Mouse (Mus musculus): ENCODE measurements around the gene Hps1.

Gene Hps1

DNA sequence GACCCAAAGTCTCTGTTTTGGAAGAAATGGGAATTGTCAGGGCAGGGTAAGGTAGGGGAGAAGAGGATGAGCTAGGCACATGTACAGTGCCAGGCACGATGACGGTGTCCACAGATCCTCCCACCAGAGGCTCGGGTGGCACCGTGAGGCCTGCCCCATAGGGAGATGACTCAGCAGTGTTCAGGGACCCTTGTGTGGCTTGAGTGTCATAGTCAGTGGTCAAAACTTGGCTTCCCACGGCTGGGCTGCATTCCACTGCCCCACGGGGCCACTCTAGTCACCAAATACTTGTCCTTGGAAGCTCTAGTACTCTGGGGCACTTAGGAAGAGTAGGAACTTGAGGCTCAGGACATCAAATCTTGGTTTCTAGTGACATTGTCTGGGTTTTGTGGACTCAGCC lies 23.1 kb downstream of the Hps1 start:
- in situ Hi-C loops (cut with MboI, MseI): no loop called here

DNA sequence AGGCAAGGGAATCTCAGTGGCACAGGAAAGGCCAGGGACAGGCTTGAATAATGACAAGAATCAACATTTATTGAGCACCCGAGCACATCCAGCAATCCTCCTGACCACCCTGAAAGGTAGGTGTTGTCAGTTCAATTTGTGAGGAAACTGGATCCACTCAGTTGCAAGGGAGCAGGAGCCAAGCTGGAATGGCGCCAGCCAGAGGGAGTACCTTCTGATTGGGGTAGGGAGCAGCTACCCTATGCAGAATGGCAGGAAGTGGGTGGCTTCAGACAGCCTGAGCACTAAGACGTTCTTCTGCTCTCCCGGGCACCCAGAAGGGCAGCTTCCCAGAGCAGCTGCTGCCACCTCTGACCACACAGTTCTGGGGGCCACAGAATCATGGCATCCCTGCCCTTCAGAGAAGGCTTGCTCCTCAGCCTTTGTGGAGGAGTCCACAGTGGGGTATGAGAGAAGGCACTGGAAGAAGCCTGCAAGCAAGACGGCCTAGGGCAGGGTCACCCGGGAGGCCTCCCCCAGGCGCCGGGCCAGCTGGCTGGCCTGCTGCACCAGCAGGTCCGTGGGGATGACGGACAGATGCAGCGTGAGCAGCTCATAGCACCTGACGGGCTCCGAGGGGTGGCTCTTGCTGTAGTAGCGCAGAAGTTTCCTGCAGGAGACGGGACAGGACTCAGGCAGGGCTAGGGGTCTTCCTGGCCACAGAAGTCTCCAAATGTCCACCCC lies 24.5 kb downstream of the Hps1 start:
- in situ Hi-C loops (cut with MboI, MseI): no loop called here

DNA sequence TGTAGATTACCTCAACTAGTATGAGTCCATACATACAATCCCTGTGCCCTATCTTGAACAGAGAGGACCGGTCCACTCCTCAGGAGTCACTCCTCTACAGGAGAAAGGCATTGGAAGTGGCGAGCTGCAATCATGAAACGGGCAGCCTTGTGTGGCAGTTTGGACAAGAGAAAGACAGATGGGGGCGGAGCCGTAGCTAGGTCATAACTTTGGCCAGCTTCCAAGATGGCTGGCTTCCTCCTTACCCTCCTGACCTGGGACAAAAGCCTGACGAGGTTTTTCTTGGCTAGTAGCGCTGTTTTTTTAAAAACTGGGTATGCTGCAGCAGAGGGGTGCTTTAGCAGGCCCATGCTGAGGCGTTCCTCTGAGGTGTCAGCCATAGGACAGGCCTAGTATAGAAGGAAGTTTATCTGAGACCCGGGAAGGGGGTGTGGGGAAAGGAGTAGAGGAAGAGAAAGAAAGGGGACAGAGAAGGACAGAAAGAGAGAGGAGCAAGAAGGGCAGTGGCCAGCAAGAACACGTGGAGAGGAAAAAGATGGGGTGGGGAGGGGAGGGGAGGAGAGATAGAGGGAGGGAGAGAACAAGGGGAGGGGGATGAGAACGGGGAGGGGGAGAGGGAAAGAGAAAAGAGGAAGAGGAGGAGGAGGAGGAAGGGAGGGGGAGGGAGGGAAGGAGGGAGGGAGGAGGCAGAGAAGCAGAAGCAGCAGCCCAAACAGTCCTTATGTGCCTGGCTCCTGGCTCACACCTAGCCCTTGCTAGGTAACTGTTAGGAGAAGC lies 26.4 kb downstream of the Hps1 start:
- in situ Hi-C loops (cut with MboI, MseI): no loop called here

GRCm38 (mm10) chr19:42752363-42752931 lies 27.3 kb downstream of the Hps1 start, which contains the start of gene Pyroxd2:
TSS of gene Pyroxd2 (minus strand) at chr19:42752775.
- in situ Hi-C loops (cut with MboI, MseI): no loop called here

DNA sequence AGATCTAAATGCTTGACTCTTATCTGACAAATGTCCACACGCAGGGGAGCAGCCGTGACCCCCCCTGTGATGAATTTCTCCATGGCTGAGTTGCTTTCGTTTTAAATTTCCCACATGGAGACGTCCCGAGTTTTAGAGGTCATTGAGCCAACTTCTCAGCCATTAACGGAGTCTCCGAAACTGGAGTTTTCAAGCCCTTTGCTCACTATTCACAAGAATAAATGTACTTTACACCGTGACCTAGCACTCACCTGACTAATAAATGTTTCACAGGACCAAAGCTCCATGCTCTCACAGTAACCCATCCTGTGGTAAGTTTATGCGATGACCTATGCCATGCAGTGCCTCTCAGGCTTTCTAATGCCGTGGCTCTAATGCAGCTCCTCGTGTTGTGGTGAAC lies 29.6 kb downstream of the Hps1 start:
- in situ Hi-C loops (cut with MboI, MseI): no loop called here

- in situ Hi-C loops (cut with MboI, MseI): no loop called here
Observed at GRCm38 (mm10) chr19:42746702-42747101, 33.1 kb downstream of the Hps1 start.

DNA sequence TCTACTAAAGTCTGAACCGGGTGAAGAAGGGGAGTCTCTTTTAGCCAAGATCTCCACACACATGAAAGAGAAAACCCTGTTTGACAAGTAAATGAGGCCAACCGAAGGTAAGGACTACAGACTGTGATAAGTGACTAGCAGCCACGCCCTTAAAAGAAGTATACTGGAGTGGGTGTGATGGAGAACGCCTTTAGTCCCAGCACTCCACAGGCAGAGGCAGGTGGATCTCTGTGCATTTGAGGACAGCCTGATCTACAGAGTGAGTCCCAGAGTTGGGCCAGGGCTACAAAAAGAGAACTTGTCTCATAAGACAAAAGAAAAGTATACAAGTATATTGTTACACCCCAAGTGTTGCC lies 33.9 kb downstream of the Hps1 start:
- in situ Hi-C loops (cut with MboI, MseI): no loop called here

DNA sequence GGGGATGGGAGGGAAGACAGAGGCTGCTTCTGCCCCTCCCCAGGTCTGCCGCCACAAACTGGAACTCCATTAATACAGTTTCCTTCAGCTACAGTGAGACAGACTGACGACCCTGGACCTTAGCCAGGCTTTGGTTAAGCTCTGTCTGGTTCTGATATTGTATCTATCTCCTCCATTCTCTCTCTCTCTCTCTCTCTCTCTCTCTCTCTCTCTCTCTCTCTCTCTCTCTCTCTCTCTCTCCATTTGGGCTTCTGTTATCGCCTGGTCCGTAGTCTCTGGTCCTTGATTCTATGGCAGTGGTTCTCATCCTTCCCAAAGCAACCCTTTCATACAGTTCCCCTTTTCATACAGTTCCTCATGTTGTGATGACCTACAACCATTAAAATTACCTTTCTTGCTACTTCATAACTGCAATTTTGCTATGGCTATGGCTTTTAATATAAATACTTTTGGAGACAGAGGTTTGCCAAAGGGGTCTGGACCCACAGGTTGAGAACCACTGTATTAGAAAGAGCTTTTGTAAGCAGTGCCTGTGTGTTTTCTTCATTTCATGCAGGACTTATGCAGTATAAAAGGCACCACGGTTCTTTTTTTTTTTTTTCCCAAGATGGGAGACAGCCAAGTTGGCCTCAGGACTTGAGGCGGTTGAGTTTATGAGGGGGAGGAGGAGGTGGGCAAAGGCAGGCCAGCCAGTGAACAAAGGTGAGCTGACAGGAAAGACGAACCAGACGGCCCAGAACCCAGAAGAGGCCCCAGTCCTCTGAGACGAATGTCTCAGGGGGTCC lies 34.5 kb downstream of the Hps1 start:
- in situ Hi-C loops (cut with MboI, MseI): no loop called here

GRCm38 (mm10) chr19:42744162-42744586 lies 35.6 kb downstream of the Hps1 start:
- in situ Hi-C loops (cut with MboI, MseI): no loop called here

DNA sequence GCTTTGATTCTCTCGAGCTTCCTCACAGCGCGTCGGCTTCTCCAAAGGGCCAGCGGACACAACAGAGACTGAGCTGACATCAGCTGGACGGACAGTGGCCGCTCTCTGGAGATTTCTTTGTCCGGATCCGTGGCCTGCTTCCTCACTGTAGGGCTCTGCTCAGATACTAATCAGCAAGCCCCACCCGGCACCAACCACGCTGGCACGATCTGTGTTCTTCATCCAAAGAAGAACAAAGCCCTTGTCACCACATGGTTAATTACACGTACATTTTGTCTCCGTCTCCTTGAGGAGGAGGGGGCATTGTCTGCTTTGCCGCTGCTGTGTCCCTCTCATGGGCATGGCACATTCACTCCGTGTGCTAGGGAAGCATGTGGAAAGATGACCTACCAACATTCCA lies 36.5 kb downstream of the Hps1 start:
- in situ Hi-C loops (cut with MboI, MseI): no loop called here

- in situ Hi-C loops (cut with MboI, MseI): no loop called here
Observed at GRCm38 (mm10) chr19:42741884-42742283, 37.9 kb downstream of the Hps1 start.

GRCm38 (mm10) chr19:42740163-42740899 lies 39.4 kb downstream of the Hps1 start:
- in situ Hi-C loops (cut with MboI, MseI): no loop called here

GRCm38 (mm10) chr19:42739734-42740133 lies 40.0 kb downstream of the Hps1 start:
- in situ Hi-C loops (cut with MboI, MseI): no loop called here

DNA sequence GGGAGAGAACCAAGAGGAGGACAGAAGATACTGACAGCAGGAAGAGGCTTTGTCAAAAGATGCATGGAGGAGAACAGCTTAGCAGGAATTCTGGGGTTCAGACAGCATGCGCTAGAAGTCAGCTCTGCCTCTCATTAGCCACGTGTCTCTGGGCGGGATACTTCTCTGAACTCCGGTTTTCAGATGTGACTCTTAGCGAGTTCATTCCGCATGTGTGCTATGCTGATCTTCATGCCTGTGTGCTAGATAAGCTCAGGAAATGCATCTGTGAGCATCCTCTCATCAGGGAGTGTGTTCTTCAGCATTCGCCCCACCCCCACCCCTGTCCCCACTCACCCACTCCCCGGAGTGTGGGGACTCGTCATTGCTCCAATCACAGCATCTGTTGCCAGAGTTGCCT lies 42.0 kb downstream of the Hps1 start:
- in situ Hi-C loops (cut with MboI, MseI): no loop called here

DNA sequence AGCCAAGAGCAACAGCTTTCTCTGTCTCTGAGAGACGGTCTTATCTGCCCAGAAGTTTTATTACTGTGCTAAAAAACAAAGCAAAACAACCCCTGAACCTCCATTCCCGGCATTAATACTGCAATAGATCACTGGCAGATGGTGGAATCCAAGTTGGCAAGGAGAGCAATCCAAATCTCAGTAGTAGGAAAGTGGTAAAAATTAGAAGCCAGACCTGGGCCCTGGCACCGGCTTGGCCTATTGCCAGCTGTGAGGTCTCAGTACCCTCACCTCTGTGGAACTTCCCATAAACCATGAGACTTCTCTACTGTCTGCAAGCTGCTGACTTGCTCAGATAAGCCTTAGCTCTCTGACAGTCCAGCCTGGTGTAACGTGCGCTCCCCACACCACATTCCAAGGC lies 44.8 kb downstream of the Hps1 start:
- in situ Hi-C loops (cut with MboI, MseI): no loop called here

DNA sequence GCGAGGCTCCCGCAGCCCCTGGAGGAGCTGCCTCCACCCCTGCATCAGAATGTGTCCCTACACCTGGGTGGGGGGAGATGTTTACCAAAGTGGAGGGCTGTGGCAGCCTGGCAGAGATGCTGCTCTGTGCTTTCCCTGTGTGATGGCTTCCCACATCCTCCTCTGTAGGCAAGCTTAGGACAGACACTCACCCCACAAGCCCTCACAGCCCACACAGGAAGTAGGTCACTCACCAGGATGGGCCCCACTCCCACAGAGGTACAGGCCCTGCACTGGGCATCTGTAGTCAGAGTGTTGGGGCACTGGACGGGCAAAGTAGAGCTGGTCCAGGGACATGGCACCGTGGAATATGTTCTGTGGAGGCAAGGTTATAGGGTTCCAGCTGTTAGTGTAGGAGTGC lies 52.4 kb downstream of the Hps1 start:
- in situ Hi-C loops (cut with MboI, MseI): no loop called here

DNA sequence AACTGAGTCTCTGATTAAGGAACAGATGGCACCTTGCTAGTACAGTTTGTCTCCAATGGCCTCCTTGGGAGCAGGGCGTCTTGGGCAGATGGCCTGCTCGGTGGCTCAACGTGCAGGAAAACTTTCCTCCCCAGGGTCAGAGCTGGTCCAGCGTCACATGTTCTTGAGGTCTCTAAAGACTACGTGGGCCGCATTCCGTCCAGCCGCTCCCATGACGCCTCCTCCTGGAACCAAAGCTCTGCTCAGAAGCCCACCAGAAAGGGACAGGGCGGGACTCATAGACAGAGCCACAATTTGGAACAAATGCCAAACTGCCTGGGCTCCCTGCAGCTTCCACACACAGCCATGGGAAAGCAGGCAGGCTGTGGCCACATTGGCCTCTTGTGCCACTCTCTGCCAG lies 53.0 kb downstream of the Hps1 start:
- in situ Hi-C loops (cut with MboI, MseI): no loop called here

DNA sequence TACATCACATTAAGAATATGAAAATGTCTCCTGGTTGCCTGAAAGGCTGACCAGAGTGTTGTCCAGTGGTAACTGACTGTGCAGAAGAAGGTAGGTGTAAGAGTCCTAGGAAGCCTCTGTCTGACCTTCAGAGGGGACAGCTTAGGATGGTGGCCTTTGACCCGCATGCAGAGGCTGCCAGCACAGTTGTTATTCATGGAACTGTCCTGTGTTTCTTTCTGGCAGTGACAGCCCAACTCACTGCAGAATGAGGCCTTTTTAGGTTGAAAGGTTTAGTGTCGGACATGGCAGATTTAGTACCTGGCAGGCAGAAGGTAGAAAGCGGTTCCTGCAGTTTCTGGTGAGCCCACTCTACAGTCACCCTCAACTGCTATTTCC lies 53.8 kb downstream of the Hps1 start:
- in situ Hi-C loops (cut with MboI, MseI): no loop called here

GRCm38 (mm10) chr19:42725056-42725972 lies 54.5 kb downstream of the Hps1 start:
- in situ Hi-C loops (cut with MboI, MseI): no loop called here

- in situ Hi-C loops (cut with MboI, MseI): no loop called here
Observed at GRCm38 (mm10) chr19:42723302-42723701, 56.5 kb downstream of the Hps1 start.

All from T-helper 2 cell (primary cell).